Mouse (Mus musculus): Measurements from ENCODE around the gene Synj2. TPM values are rescaled to one million over a fixed set of nuclear protein-coding genes. Genes with fewer than 3 reads are reported as not detected.

The Synj2 gene
- total and polyA plus RNA-seq, 3 experiments, result 21.2 to 58.1 (median 43.7) TPM

DNA sequence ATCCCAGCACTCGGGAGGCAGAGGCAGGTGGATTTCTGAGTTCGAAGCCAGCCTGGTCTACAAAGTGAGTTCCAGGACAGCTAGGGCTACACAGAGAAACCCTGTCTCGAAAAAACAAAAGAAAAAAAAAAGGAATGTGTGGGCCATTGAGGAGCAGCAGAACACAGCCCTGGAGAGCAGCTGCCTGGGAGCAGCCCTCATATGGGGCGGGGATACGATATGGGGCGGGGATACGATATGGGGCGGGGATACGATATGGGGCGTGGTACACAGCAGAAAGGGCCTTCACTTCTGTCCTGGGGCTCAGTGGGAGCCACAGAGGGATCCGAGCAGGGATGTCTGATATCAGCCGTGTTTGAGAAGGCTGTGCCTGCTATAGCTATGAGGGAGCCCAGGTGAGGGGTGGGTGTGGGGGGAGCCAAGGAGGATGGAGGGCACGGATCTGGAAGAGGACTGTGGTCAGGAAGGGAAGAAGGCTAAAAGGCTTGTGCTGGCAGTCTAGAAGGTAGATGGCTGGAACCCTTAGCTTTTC is 43.7 kb downstream of the Synj2 start:
- H3K9ac ChIP-seq (ENCODE audit: low read depth, low read length), result no peak overlapping the region
- H3K27me3 ChIP-seq (ENCODE audit: control insufficient read depth, insufficient read depth, low read length), result no peaks in the 10 kb centered on the region
- intact Hi-C loops (cut with DNase I), result no loop called here
- DNase-seq, result no peak
- peaks cover 7% of the 10 kb centered on the region for H3K4me1 ChIP-seq (ENCODE audit: control insufficient read depth, insufficient read depth, low read length)
- TF ChIP-seq CTCF (IDR thresholded peaks at IDR 0.05), result no peak
- no peak for TF ChIP-seq EP300 (IDR thresholded peaks at IDR 0.05; ENCODE audit: insufficient read depth, low read depth, low read length)
- TF ChIP-seq POLR2A (IDR thresholded peaks at IDR 0.05; ENCODE audit: insufficient read depth, low read depth, low read length), result no peak
- H3K79me2 ChIP-seq (replicated peaks; ENCODE audit: control insufficient read depth, insufficient read depth, low read length), result no peaks in the 10 kb centered on the region
- H3K27ac ChIP-seq, result no peak overlapping the region
- 92% methylated on average over 13 of the region's 13 CpGs for WGBS
- H3K36me3 ChIP-seq (ENCODE audit: control insufficient read depth, insufficient read depth, low read length), result no peaks in the 10 kb centered on the region
- H3K4me3 ChIP-seq, result no peak overlapping the region

DNA sequence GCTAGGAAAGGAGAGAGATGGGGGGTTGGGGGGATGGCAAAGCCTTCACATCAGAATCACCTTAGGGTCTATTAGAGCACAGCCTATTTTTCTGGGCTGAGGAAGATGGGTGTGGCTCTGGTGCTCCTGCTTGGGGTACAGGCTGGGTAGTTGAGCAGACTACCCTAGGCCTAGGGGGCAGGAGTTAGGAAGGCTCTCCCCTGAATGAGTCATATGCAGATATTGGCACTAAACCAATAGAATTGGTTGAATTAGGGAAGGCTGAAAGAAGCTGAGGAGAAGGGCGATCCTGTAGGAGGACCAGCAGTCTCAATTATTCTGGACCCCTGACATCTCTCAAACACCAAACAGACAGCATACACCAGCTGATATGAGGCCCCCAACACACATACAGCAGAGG is 44.2 kb downstream of the Synj2 start:
- Histone ChIP-seq H3K4me3 (no peak overlapping the region), H3K27me3 (ENCODE audit: control insufficient read depth, insufficient read depth, low read length) (no peaks in the 10 kb centered on the region), H3K79me2 (replicated peaks; ENCODE audit: control insufficient read depth, insufficient read depth, low read length) (no peaks in the 10 kb centered on the region), H3K4me1 (ENCODE audit: control insufficient read depth, insufficient read depth, low read length) (peaks cover 7% of the 10 kb centered on the region), H3K27ac (no peak overlapping the region), H3K9ac (ENCODE audit: low read depth, low read length) (no peak overlapping the region), H3K36me3 (ENCODE audit: control insufficient read depth, insufficient read depth, low read length) (no peaks in the 10 kb centered on the region)
- TF ChIP-seq EP300 (IDR thresholded peaks at IDR 0.05; ENCODE audit: insufficient read depth, low read depth, low read length), result no peak
- TF ChIP-seq CTCF (IDR thresholded peaks at IDR 0.05), result no peak
- no peak for TF ChIP-seq POLR2A (IDR thresholded peaks at IDR 0.05; ENCODE audit: insufficient read depth, low read depth, low read length)
- no peak for DNase-seq
- intact Hi-C loops (cut with DNase I), result no loop called here
- WGBS, result 77% methylated on average over 1 of the region's 1 CpGs

DNA sequence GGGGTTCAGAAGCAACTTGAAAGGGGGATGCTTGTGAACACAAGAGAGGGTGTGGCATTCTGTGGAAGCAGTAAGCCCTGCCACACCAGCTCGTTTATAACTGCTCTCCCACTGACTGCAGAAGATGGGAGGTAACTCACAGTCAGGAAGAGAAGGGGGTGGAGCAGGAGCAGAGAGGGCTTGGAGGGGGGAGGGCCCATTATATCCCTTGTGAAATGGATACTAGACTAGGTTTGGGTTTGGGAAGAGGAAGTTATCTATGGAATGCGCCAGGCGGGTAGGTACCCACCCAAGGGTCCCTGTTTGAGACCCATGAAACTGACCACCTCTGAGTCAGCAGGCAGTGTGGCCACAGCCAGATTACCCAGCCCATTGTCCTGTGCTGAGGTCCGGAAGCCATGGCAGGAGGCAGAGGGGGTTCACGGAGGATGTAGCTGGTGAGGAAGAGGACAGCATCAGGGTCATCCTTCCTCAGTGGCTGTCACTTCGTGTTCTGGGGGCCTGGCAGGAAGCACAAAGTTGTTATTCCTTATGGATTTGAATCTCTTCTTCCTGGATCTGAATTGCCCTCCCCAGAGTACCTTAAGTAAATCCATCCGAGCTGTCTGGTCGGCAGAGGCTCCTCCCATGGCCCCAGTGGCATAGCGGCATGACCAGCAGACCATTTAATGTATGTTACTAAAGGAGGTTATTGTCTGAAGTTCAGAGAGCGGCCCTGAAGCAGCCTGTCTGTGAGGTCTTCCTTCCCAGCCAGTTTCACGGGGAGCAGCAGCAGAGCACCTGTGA is 46.4 kb downstream of the Synj2 start:
- H3K9ac ChIP-seq (ENCODE audit: low read depth, low read length), result no peak overlapping the region
- no peak for DNase-seq
- TF ChIP-seq EP300 (IDR thresholded peaks at IDR 0.05; ENCODE audit: insufficient read depth, low read depth, low read length) (no peak), CTCF (IDR thresholded peaks at IDR 0.05) (no peak), POLR2A (IDR thresholded peaks at IDR 0.05; ENCODE audit: insufficient read depth, low read depth, low read length) (no peak)
- intact Hi-C loops (cut with DNase I), result no loop called here
- H3K79me2 ChIP-seq (replicated peaks; ENCODE audit: control insufficient read depth, insufficient read depth, low read length), result no peaks in the 10 kb centered on the region
- no peak overlapping the region for H3K27ac ChIP-seq
- peaks cover 7% of the 10 kb centered on the region for H3K4me1 ChIP-seq (ENCODE audit: control insufficient read depth, insufficient read depth, low read length)
- 44% methylated on average over 11 of the region's 11 CpGs for WGBS
- H3K27me3 ChIP-seq (ENCODE audit: control insufficient read depth, insufficient read depth, low read length), result no peaks in the 10 kb centered on the region
- H3K36me3 ChIP-seq (ENCODE audit: control insufficient read depth, insufficient read depth, low read length), result no peaks in the 10 kb centered on the region
- no peak overlapping the region for H3K4me3 ChIP-seq

DNA sequence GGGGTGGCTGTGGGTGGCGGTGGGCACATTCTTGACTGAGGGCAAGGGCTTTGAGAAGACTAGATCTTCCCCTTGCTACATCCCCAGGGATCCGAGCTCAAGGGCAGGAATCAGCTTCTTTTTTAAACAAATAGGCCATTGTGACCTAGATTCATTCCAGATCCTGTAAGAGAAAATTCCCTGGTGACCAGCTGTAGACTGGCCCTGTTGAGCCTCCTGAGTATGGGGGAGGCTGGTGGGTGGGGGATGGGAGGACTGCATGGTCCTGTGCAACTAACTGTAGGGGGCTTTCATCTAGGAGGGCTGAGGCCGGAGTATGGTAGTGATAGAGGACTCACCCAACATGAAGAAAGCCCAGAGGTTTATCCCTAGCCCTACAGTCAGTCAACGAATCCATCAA is 47.0 kb downstream of the Synj2 start:
- Histone ChIP-seq H3K79me2 (replicated peaks; ENCODE audit: control insufficient read depth, insufficient read depth, low read length) (no peaks in the 10 kb centered on the region), H3K36me3 (ENCODE audit: control insufficient read depth, insufficient read depth, low read length) (no peaks in the 10 kb centered on the region), H3K4me1 (ENCODE audit: control insufficient read depth, insufficient read depth, low read length) (peaks cover 6% of the 10 kb centered on the region), H3K9ac (ENCODE audit: low read depth, low read length) (no peak overlapping the region), H3K4me3 (no peak overlapping the region), H3K27ac (no peak overlapping the region), H3K27me3 (ENCODE audit: control insufficient read depth, insufficient read depth, low read length) (no peaks in the 10 kb centered on the region)
- intact Hi-C loops (cut with DNase I), result no loop called here
- WGBS, result 79% methylated on average over 4 of the region's 4 CpGs
- TF ChIP-seq POLR2A (IDR thresholded peaks at IDR 0.05; ENCODE audit: insufficient read depth, low read depth, low read length) (no peak), EP300 (IDR thresholded peaks at IDR 0.05; ENCODE audit: insufficient read depth, low read depth, low read length) (no peak), CTCF (IDR thresholded peaks at IDR 0.05) (no peak)
- no peak for DNase-seq

DNA sequence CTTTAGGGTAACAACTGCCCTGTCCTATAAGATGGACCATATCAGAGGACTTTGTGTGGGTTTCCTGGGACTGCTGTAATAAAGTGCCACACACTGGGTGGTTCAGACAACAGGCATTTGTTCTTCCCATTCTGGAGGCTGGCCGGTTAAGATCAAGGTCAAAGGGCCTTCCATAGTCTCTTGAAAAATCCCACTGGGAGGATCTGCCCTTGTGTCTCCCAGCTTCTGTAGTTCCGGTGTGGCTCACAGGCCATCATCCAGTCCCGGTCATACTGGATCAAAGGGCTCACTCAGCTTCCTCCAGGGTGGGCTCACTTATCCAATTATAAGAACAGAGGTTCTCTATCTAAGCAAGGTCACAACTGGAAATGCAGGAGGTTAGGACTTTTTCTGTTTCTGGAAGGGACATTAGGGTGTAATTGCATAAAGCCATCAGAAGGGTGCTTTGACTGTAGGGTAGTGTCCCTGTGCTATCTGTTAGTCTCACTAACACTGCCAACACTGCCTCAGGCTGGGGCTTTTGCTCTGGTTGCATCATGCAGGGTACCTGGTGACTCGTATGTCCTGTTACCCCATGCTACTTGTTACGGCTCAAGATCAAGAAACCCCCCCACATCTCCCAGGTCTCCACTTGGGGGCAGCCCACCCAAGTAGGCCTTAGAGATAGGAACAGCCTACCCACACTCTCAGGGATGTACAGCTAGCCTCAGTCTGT is 51.9 kb downstream of the Synj2 start:
- whole genome bisulfite sequencing, result 76% methylated on average over 5 of the region's 5 CpGs
- peaks cover 8% of the 10 kb centered on the region for H3K4me1 ChIP-seq (ENCODE audit: control insufficient read depth, insufficient read depth, low read length)
- DNase-seq, result no peak
- TF ChIP-seq POLR2A (IDR thresholded peaks at IDR 0.05; ENCODE audit: insufficient read depth, low read depth, low read length) (no peak), CTCF (IDR thresholded peaks at IDR 0.05) (no peak), EP300 (IDR thresholded peaks at IDR 0.05; ENCODE audit: insufficient read depth, low read depth, low read length) (no peak)
- H3K79me2 ChIP-seq (replicated peaks; ENCODE audit: control insufficient read depth, insufficient read depth, low read length), result no peaks in the 10 kb centered on the region
- no peaks in the 10 kb centered on the region for H3K27me3 ChIP-seq (ENCODE audit: control insufficient read depth, insufficient read depth, low read length)
- H3K4me3 ChIP-seq, result no peak overlapping the region
- no peak overlapping the region; the same call in 1 of the 2 replicates for H3K27ac ChIP-seq
- H3K36me3 ChIP-seq (ENCODE audit: control insufficient read depth, insufficient read depth, low read length), result peaks cover 3% of the 10 kb centered on the region; the same call in 1 of the 2 replicates
- no peak overlapping the region for H3K9ac ChIP-seq (ENCODE audit: low read depth, low read length)
- intact Hi-C loops (cut with DNase I), result no loop called here

Measured in heart, adult 2 months (tissue).